Mouse (Mus musculus): ENCODE measurements around the gene Krcc1. TPM values are rescaled to one million over a fixed set of nuclear protein-coding genes. Genes with fewer than 3 reads are reported as not detected.
A peak's percentile ranks its signal among the peaks of the same experiment; 100 is the strongest.

The Krcc1 gene
- total RNA-seq (2014; fragmentation: Nextera tagmentation) (85.5 and 90.2 TPM in 2 replicates), total RNA-seq (2017) (113 and 123 TPM in 2 replicates), polyA plus RNA-seq (2012) (50.1 and 64.3 TPM in 2 replicates)

DNA sequence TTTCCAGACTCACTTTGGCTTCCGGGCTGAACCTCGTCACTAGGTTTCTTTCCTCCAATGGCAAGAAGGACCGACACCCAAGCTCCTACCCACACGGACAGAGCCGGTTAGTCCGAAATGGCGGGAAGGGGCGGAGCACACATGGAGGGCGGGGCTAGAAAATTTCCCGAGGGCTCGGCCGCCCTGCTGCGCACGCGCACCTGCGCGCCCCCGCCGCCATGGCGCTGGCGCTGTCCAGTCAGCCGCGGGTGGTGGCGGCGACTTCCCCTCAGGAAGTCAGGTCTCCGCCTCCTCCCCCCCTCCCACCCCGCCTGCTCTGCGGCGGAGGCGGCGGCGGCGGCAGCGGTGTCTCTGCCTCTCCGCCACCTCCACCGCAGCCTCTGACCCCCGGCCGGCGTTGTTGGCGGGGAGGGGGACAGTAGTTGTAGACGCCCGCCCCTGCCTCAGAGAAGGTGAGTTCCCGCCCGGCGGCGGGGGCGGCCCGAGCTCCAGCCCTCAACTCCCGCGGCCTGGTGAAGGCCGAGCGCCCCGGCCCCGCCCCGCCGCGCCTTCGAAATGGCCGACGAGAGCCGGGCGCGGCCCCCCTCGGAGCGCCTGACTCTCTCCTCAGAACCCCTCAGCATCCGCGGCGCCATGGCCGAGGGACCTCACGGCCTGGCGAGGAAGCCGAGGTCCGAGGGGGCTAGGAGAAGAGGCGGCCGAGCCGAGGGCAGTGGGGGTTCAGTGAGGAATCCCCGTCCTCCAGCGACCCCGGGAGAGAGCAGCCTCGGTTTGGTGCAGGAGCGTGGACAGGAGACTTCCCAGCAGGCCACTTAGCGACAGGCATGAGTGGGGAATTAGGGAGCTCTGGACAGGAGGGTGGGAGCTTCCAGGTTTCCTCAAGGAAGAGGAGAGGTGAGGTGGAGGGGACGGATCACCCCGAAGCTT, at the start of gene Krcc1:
Gene Krcc1 (plus strand): TSS at position 289 of the 927 bp plus-strand sequence.
- Histone ChIP-seq H3K27me3 (ENCODE audit: insufficient read depth, low read length) (no peaks in the 10 kb centered on the region), H3K36me3 (replicated peaks) (peaks cover 6% of the 10 kb centered on the region), H3K4me3 (ENCODE audit: low read depth, low read length) (peak within 1 kb of the TSS; percentile 95), H3K9me3 (replicated peaks) (no peaks in the 10 kb centered on the region), H3K4me1 (ENCODE audit: insufficient read depth, low read depth, low read length) (peaks cover 42% of the 10 kb centered on the region)
- ATAC-seq (ENCODE audit: extremely low read depth, insufficient number of reproducible peaks, low FRiP score, poor library complexity, severe bottlenecking) (peak; percentile 75), DNase-seq (ENCODE audit: low spot score) (peak; percentile 94)
- TF ChIP-seq TAL1 (conservative IDR thresholded peaks at IDR 0.05; ENCODE audit: low read depth, low read length) (no peak), GATA2 (IDR thresholded peaks at IDR 0.05; ENCODE audit: borderline replicate concordance, low read depth, low read length) (no peak), CTCF (IDR thresholded peaks at IDR 0.05; ENCODE audit: low read depth, low read length) (no peak), GATA1 (IDR thresholded peaks at IDR 0.05; ENCODE audit: borderline replicate concordance, low read length) (no peak), POLR2AphosphoS5 (IDR thresholded peaks at IDR 0.05; ENCODE audit: insufficient replicate concordance, low read depth, low read length) (no peak)

DNA sequence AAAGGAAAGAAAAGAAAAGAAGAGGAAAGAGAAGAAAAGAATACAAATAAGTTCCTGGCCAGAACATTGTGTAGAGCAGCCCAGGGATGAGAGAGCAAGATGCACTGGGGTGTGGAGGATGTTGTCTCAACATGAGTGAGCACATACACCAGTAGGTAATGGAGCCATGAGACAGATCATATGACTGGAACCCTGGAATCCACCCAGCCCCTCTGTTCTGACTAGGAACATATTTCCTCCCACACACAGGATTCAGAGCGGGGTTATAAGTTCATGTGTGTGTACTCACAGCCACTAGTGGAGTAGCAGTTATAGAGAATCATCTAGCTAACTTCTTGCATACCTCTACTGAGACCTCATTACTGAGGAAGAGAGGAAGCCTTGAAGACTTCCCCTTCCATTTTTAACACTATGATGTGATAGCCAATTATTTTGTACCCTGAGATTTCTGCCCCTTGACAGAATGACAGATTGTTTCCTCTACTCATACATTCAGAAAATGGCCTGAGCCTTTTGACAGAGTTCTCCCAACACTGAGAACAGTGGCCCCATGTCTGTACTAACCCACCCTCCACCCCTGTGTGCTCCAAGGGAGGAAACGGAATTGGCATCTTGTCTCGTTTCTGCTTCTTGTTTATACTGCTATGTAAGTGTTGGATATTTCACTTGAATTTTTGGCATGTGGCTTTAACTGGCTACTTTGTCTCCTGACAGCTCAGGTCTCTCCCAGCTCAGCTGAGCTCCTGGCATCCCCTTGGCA, 47.1 kb upstream of the Krcc1 start:
- H3K4me3 ChIP-seq (ENCODE audit: low read depth, low read length), result no peak overlapping the region
- no peaks in the 10 kb centered on the region for H3K36me3 ChIP-seq (replicated peaks)
- TF ChIP-seq GATA2 (IDR thresholded peaks at IDR 0.05; ENCODE audit: borderline replicate concordance, low read depth, low read length) (no peak), POLR2AphosphoS5 (IDR thresholded peaks at IDR 0.05; ENCODE audit: insufficient replicate concordance, low read depth, low read length) (no peak), TAL1 (conservative IDR thresholded peaks at IDR 0.05; ENCODE audit: low read depth, low read length) (no peak), GATA1 (IDR thresholded peaks at IDR 0.05; ENCODE audit: borderline replicate concordance, low read length) (no peak), CTCF (IDR thresholded peaks at IDR 0.05; ENCODE audit: low read depth, low read length) (no peak)
- H3K27me3 ChIP-seq (ENCODE audit: insufficient read depth, low read length), result peaks cover 23% of the 10 kb centered on the region
- DNase-seq (ENCODE audit: low spot score) (no peak), ATAC-seq (ENCODE audit: extremely low read depth, insufficient number of reproducible peaks, low FRiP score, poor library complexity, severe bottlenecking) (no peak)
- no peaks in the 10 kb centered on the region for H3K4me1 ChIP-seq (ENCODE audit: insufficient read depth, low read depth, low read length)
- no peaks in the 10 kb centered on the region for H3K9me3 ChIP-seq (replicated peaks)

DNA sequence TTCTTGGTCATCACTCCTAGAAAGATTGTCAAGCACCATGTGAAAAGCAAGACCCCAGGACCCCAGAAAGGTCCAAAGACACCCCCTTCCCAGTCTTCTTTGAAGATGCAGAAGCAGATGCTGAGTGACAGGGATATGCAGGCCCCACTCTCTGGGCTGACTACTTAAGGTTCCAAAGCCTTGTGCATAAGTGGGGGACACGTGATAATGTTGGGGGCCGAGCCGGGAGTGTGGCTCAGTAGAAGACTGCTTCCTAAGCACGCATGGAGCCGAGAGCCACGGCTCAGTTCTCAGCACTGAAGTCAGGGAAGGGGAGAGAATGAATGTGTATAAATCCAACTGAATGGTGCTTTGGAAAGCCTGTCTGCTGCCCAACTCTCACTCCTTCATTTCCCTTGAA, 44.9 kb upstream of the Krcc1 start:
- H3K27me3 ChIP-seq (ENCODE audit: insufficient read depth, low read length), result peaks cover 23% of the 10 kb centered on the region
- no peak overlapping the region for H3K4me3 ChIP-seq (ENCODE audit: low read depth, low read length)
- TF ChIP-seq POLR2AphosphoS5 (IDR thresholded peaks at IDR 0.05; ENCODE audit: insufficient replicate concordance, low read depth, low read length), result no peak
- TF ChIP-seq TAL1 (conservative IDR thresholded peaks at IDR 0.05; ENCODE audit: low read depth, low read length), result no peak
- TF ChIP-seq CTCF (IDR thresholded peaks at IDR 0.05; ENCODE audit: low read depth, low read length), result no peak
- no peak for TF ChIP-seq GATA1 (IDR thresholded peaks at IDR 0.05; ENCODE audit: borderline replicate concordance, low read length)
- TF ChIP-seq GATA2 (IDR thresholded peaks at IDR 0.05; ENCODE audit: borderline replicate concordance, low read depth, low read length), result no peak
- ATAC-seq (ENCODE audit: extremely low read depth, insufficient number of reproducible peaks, low FRiP score, poor library complexity, severe bottlenecking), result no peak
- H3K9me3 ChIP-seq (replicated peaks), result no peaks in the 10 kb centered on the region
- no peak for DNase-seq (ENCODE audit: low spot score)
- H3K36me3 ChIP-seq (replicated peaks), result no peaks in the 10 kb centered on the region
- no peaks in the 10 kb centered on the region for H3K4me1 ChIP-seq (ENCODE audit: insufficient read depth, low read depth, low read length)

- TF ChIP-seq CTCF (IDR thresholded peaks at IDR 0.05; ENCODE audit: low read depth, low read length) (no peak), GATA2 (IDR thresholded peaks at IDR 0.05; ENCODE audit: borderline replicate concordance, low read depth, low read length) (no peak), POLR2AphosphoS5 (IDR thresholded peaks at IDR 0.05; ENCODE audit: insufficient replicate concordance, low read depth, low read length) (no peak), TAL1 (conservative IDR thresholded peaks at IDR 0.05; ENCODE audit: low read depth, low read length) (no peak), GATA1 (IDR thresholded peaks at IDR 0.05; ENCODE audit: borderline replicate concordance, low read length) (no peak)
- Histone ChIP-seq H3K4me3 (ENCODE audit: low read depth, low read length) (no peak overlapping the region), H3K4me1 (ENCODE audit: insufficient read depth, low read depth, low read length) (no peaks in the 10 kb centered on the region), H3K27me3 (ENCODE audit: insufficient read depth, low read length) (peaks cover 23% of the 10 kb centered on the region), H3K9me3 (replicated peaks) (no peaks in the 10 kb centered on the region), H3K36me3 (replicated peaks) (no peaks in the 10 kb centered on the region)
- ATAC-seq (ENCODE audit: extremely low read depth, insufficient number of reproducible peaks, low FRiP score, poor library complexity, severe bottlenecking) (no peak), DNase-seq (ENCODE audit: low spot score) (no peak)
These were observed 44.2 kb upstream of the Krcc1 start for GRCm38 (mm10) chr6:71227157-71227770.

DNA sequence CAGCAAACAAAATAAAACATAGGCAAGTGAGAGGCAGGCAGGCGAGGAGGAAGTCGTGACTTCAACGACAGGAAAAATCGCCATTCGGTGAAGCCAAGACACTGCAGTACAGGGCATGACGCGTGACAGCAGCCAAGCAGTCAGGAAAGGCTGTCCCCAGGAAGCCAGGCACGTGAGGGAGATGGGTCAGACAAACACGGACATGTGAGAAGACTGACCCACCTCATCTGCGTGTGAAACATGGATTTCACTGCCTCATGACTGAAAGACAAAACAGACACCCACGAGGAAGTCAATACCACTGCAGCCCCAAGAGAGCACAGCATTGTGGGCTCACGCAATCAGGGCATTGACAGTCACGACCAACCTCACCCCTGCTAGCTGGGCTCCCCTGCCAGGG, 36.4 kb upstream of the Krcc1 start:
- no peak for ATAC-seq (ENCODE audit: extremely low read depth, insufficient number of reproducible peaks, low FRiP score, poor library complexity, severe bottlenecking)
- no peak for DNase-seq (ENCODE audit: low spot score)
- peaks cover 18% of the 10 kb centered on the region for H3K27me3 ChIP-seq (ENCODE audit: insufficient read depth, low read length)
- no peaks in the 10 kb centered on the region for H3K4me1 ChIP-seq (ENCODE audit: insufficient read depth, low read depth, low read length)
- no peak for TF ChIP-seq GATA2 (IDR thresholded peaks at IDR 0.05; ENCODE audit: borderline replicate concordance, low read depth, low read length)
- no peak for TF ChIP-seq TAL1 (conservative IDR thresholded peaks at IDR 0.05; ENCODE audit: low read depth, low read length)
- TF ChIP-seq POLR2AphosphoS5 (IDR thresholded peaks at IDR 0.05; ENCODE audit: insufficient replicate concordance, low read depth, low read length), result no peak
- no peak for TF ChIP-seq CTCF (IDR thresholded peaks at IDR 0.05; ENCODE audit: low read depth, low read length)
- TF ChIP-seq GATA1 (IDR thresholded peaks at IDR 0.05; ENCODE audit: borderline replicate concordance, low read length), result no peak
- no peak overlapping the region for H3K4me3 ChIP-seq (ENCODE audit: low read depth, low read length)
- no peaks in the 10 kb centered on the region for H3K9me3 ChIP-seq (replicated peaks)
- H3K36me3 ChIP-seq (replicated peaks), result no peaks in the 10 kb centered on the region

All from G1E (cell line).